Mouse (Mus musculus) lung, adult 18-20 months (tissue): ENCODE measurements at regions not wholly inside any gene's neighbourhood (a gene's known extent, or its start where the extent isn't known, plus 50 kb on each side); places are given as distances from the start of the nearest gene placed in this dataset.

Source experiments
- DNase-seq, 2 experiments: peaks; one replicate each; pipeline ENCODE4 v3.0.0; 2022; ENCODE audit warnings: mixed read lengths in 2 of 2

DNA sequence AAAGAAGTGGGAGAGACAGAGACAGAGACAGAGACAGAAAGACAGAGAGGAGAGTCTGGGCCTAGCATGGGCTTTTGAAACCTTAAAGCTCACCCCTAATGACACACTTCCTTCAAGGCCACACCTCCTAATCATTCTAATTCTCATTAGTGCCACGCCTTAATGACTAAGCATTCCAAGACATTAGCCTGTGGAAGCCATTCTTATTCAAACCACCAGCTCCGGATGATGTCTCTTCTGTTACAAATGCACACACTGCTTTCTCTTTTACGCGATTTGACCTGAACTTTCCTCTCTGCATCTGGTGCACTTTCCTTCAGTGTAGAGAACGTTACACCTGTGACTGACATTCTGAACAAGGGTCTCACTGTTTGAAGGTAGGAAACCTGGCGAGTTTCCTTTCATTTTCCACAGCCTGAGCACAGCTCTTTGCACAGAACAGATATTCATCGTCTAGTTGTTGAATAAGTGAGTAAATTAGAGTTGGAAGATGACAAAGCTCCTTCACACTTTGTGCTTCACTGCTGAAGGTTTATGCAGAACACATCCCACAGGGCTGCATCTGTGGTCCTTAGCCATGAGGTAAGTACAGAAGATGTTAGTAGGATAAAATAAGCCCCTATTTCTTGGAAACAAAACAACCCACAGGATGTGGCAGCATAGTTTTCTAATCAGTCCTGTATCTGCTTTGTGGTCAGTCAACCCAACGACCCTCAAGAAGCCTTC, 116.8 kb downstream of the Faxc start:
- no peak for DNase-seq

DNA sequence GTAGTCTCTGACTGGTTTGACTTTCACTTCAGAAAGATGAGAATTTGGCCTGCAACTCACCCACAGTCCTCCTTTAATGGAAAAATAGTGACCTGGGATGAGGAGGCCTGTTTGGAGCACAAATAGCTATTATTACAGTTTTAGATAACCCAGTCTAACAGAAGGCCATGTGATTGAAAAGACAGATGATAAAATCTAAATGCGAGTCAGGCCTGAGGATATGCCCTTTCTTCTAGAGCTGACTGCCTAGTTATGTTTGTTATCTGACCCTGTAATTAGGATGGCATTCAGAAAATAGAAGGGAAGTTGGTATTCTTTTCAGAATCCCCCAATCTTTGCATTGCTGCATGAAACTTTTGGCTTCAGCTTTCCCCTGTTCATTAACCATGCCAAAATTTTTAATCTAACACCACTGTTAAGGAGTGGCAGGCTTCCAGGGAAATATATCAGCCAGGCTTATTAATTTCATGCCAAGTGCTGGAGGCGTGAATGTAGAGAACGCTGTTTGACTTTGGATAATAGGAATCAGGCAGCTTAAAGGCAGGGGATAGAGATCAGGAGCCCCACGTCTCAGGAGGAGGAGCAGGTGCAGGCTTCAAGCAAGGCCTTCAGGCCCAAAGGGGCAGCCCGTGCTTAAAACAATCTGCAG, 135.8 kb downstream of the Faxc start:
- DNase-seq, result no peak

DNA sequence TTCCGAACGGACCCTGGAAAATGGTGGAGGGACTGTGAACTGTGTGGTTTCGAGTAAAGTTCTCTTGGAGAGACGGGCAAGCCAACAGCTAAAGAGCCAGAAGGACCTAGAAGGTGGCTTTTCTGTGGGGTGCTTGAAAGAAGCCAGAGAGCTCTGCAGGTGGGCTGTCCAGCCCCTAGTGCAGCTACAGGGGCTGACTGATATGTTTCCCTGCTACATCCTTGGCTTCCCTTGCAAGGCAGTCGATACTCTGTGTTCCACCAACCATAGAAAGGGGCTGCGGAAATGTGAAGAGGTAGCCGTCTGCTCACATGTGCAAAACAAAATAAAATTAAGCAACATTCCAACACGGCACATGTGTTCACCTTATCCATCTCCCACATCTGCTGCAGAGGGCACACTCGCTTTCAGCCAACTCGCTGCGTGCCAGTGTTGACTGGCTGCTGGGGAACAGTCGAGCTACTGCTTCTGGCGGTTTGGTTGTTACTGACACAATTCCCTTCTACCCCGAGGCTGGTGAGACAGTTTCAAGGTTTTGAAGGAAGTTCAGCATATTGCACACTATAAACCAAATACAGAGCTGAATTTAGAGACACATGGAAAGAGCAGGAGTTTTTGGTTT, 136.7 kb downstream of the Faxc start:
- no peak for DNase-seq

DNA sequence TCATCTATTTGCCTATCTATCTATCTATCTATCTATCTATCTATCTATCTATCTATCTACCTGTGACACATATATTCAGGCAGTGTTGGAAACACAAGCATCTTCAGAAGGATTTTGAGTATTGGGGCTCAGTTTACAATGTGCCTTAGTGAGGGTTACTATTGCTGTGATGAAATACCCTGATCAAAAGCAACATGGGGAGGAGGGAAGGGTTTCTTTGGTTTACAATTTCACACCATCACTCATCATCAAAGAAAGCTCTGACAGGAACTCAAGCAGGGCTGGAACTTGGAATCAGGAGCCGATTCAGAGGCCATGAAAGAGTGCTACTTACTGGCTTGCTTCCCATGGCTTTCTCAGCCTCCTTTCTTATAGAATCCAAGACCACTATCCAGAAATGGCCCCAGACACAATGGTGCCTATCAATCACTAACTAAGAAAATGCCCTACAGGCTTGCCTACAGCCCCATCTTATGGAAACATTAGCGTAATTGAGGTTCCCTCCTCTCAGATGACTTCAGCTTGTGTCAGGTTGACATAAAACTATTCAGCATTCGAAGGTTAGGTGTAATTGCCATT, 157.2 kb downstream of the Faxc start:
- no peak for DNase-seq

DNA sequence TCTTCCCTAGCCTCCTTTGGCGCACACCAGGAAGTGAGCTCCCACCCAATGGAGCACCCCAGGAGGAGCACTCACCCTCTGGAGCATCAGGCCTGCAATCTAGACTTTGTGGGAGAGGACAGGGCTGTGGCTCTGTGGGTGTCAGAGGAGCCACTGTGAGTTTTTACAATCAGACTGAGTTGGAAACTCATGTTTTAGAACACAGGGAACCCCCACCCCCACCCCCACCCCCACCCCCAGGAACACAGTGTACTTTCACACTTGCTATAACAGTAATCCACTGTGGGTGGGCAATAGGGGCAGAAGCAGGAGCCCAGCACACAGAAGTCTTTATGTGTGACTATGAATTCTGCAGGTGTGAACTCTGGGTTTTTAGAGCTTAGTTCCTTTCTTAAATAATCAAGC, 158.5 kb downstream of the Faxc start:
- DNase-seq, result no peak

DNA sequence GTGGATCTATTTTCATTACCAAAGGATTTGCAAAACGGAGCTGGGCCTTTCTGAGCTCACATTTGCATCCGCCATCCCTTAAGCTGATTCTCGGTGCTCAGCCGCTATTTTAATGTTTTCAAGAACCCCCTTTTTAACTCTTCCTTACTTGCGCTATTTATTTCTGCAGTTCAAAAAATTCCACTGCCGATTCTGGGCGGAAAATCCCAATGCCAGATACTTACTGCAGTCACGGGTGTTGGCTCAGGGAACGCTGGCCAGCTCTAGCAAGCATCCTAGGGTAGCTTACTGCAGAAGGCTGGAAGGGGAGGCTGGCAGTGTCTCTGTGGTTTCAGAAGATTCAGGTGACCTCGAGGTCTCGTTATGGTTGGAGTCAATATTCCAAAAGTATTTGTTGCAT, 159.4 kb downstream of the Faxc start:
- DNase-seq, result no peak

DNA sequence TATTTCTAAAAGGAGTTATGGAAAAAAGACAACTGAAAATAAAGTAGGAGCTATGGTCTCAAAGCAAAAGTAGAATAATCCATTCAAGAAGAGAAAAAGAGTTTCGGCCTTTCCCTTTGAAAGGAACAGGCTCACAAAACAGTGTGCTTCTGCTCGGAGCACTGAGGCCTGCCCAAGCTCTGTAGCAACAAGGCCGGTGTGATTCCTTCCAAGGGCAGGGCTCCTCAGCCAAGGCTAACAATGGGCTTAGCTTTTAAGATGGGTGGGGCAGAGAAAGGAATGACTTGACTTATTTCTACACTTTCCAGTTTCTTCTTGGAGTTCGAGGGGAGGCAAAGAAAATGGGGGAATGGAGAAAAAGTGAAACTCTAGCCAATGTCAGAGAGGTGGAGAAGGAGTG, 161.4 kb downstream of the Faxc start:
- no peak for DNase-seq

DNA sequence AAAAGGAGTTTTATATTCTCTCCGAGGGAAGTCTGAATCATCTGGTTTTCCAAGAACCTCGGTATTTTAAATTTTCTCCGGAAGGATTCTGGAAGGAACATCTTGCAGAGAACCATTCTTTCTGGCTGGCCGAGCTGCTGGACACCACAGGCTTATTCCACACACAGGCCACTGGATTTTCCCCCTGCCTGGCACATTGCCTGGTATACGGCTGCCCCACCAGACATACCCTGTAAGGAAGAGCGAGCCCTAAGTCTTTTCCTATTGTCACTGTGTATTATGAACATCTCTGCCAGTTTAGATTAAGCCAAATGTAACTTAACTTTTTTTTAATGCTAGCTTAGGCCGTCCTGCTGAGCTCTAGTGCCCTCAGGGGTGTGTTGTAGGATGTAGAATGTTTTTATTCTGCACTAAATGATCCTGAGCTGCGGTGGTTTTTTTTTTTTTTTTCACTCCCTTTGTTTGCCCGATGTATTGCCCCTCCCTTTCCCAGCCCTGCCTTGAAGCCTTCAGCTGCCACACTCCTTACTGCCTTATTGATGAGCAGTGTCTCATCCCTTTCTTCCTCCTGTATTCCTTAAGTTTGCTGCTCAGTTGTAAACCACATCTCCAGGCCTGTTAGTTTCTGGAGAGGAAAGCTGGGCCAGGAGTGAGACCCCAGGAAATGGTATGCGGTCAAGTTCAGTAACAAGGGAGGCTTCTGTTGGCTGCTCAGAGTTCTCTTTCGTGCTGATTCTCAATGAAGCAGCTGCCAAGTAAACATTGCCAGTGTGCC, 164.3 kb downstream of the Faxc start:
- DNase-seq, result no peak

DNA sequence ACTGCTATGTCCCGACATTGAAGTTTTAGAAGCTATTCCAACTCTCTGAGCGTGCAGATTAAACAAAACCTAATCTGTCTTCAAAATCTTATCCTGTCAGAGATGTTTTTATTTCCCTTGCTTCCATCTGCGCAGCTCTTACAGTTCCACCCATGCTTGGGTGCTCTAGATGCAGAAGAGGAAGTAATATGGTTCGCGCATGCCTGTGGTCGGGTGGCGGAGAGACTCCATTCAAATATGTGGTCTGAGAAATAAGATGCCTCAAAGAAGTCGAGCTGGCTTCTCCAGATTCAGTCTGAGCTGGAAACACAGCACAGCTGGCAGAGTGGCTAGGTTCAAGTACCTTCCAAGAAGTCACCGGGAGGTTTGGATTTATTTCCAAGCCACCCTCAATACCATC, 167.5 kb downstream of the Faxc start:
- no peak for DNase-seq

DNA sequence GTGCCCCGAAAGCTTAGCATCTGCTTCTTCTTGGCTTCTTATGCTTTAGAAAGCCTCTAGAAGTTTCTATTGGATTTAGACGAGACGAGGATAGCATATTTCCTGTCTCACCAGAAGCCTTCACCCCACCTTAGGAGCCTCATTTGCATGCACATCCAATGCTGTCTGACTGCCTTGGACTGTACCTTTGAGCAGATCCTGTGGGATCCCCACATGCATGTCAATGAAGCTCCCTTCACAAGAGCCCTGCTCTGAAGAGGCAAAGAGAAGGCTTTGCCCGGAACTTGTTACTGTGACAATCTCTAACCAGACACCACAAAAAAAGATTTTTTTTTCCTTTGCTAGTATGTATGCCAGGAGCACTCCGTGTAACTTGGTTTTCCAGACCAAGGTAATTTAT, 171.3 kb downstream of the Faxc start:
- DNase-seq, result no peak

DNA sequence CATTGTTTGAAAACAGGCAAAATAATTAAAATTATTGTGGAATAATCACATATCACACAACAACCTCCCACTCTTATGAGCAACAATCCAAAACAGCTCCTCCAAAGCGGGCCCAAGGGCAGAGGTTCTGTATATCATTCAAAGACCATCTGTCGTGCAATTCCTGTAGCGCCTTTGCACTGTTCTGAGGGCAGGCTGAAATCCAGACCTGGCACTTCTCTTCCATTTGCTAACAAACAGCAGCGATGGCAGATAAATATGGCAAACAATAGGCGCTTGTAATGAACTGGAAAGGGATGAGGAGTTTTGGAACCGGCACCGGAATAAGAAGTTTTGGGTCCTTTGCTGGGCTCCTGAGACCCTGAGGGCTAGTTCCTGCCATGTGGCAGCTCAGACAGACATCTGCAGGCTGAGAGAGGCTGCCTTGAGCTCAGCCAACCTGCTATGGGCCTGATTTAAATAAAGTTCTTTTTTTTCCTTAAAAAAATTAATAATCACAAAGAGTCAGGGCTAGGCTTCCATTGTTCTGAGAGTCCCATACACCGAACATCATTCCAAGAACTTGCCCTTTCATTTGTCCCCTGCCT, 172.0 kb downstream of the Faxc start:
- no peak for DNase-seq

DNA sequence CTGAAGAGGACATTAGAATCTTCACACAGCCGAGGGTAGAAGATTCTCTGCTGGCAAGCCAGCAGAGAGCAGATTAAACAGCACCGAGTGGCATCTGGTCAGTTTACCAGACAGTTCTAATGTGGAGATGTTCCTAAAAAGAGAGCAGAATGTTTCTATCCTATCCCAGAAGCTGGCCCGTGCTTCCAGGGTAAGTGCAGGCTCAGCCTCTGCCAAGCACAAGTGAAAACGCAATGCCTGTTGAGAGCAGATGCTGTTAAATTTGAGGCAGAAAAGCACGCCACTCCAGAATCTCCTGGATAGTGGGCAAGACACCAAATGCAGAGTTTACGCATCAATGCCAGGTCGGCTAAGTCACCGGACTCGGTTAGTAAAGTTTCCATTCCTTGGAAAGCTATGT, 175.8 kb downstream of the Faxc start:
- no peak for DNase-seq

DNA sequence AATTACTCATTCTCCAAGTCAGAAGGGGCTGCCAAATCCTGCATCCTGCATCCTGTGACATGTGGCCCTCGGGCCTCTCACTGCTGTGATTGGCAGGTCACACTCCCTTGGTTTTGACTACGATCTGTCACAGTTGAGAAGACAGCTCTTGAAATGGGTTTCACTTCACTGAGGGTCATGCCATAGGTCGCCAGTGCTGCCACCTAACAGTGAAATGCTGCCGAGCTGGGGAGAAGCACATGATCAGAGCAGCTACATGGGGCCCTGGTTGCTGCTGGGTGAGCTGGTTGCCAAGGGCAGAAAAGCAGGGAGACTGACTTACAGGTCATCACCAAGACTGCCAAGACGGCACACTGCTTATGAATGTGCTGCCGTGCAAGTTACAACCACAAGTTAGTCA, 178.3 kb downstream of the Faxc start:
- no peak for DNase-seq

DNA sequence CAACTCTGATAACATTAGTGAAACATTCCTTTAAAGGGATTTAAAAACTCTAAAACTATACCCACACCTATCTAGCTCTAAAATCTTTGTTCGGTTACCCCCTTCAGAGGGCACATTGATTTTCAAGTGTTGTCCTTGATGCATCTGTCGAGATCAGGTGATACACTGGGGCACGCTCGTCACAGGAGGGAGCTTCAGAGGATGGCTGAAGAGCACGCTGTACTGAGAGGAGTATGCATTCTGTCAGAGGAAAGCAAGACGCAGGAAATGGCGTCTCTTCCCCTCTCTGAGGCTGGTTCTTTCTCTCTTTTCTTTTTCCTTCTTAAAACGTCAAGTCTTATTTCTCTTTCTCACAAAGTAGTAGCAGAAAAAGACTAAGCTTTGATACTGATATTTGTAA, 179.3 kb downstream of the Faxc start:
- no peak for DNase-seq

DNA sequence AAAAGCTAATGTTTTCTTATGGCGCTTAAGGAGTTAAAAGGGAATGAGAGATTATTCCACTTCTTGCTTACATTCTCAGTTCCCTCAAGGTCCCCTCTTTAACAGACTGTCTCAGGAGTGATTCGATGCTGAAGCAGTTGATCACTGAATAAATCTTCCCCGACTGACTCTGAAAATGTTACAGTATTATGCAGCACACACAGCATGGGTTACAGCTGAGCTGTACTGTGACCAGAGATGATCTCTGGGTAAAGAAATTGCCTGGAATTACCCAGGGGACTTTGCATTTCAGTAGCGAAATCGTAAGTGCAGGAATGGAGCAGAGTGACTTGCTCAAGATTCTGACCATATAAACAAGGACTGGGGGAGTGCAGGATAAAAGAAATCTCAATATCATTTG, 181.1 kb downstream of the Faxc start:
- DNase-seq, result no peak

DNA sequence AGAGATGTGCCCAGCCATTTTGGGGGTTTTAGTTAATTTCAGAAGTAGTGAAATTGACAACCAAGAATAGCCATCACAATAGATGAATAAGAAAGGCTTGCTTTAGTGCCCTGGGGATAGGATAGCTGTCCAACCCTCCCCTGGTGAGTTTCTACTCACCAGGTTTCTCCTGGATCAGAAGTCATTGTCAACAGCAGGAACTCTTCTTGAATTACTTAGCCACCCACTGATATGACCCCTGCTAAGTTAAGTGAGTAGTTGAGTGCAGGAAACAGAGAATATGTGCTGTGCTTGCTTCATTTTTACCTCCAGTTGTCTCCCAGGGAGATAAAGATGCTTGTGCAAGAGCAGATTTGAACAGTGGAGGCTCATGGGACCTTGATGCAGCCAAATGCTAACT, 183.3 kb downstream of the Faxc start:
- no peak for DNase-seq

DNA sequence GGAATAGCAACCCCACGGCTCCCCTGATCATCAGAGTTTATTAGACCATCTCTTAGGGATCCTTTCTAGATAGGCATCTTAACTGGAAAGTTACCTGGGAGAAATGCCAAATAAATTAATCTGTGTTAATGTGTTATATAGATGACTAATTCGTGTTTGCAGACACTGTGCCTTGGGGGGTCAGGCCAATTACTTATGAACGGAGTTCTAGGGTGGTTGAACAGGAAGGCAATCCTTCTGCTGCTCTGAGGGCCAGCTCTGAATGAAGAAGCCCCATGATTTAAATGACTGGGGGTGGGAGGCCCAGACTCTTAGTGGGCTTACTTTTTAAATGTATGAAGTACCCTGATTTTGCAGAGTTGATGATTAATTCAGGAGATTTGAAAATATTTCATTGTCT, 188.7 kb downstream of the Faxc start:
- DNase-seq, result no peak

DNA sequence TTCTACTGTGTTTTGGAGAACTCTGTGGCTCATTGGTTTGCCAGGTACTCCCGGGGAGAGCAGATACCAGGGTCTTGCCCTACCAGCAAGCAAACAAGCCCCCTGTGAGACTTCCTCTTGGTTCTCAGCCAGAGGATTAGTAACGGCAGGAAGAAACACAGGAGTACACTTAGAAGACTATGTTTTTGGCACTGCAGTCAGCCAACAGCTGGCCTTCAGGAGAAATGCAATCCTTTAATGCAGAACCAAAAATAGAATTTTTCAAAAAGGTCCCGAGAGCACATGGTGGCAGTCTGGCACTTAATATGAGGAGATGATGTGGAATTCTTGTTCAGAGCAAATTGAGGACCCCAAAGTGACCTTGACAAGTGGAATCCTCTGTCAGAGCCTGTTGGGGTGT, 189.8 kb downstream of the Faxc start:
- no peak for DNase-seq

DNA sequence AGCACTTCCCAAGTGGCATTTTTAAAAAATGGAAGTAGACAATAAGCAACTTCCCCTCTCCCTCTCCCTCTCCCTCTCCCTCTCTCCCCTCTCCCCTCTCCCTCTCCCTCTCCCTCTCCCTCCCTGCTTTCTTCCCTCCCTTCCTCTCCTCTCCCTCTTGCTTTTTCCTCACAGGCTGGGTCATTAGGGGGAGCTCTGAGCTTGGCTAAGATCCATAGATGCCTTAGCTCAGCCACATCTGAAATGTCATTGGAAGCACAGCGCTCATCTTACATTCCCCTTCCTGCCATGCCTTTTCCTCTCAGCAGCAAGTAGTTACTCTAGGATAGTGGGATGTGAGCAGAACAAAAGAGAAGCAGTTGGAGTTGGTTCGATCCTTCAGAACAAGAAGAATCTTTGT, 190.3 kb downstream of the Faxc start:
- no peak for DNase-seq

DNA sequence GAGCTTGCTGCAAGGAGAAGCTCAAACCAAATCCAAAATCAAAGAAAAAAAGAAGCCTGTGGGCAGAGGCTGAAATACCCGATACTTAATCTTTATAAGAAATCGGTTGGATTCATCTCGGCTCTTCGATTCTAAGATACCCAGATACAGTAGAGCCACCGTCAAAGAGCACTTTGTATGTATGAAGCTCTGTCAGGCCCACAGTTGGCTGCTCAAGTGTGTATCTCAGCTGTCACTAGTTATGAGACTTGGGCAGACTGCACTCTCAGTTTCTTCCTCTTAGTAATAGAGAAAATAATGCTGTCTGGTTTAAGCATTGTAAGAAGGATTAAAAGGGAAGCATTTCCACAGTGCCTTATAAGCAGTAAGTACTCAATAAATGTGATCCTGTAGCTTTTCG, 193.7 kb downstream of the Faxc start:
- no peak for DNase-seq

DNA sequence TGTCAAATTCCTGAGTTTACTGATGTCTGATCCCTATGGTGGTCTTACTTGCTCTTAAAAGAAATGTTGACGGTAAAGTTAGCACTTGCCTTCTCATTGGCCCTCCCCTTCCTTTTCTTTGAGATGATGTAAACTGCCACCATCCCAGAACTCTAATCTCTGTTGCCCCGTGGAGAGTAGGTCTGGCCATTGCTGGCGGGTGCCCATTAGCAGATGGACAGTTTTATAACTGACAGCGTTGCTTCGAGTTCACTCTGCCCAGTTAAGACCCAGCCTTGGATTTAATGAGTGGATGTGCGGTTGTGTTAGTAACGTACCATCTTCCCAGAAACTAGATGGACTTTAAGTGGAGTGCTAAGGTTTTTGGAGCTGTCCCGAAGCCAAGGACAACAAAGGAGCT, 199.4 kb downstream of the Faxc start:
- DNase-seq, result no peak

DNA sequence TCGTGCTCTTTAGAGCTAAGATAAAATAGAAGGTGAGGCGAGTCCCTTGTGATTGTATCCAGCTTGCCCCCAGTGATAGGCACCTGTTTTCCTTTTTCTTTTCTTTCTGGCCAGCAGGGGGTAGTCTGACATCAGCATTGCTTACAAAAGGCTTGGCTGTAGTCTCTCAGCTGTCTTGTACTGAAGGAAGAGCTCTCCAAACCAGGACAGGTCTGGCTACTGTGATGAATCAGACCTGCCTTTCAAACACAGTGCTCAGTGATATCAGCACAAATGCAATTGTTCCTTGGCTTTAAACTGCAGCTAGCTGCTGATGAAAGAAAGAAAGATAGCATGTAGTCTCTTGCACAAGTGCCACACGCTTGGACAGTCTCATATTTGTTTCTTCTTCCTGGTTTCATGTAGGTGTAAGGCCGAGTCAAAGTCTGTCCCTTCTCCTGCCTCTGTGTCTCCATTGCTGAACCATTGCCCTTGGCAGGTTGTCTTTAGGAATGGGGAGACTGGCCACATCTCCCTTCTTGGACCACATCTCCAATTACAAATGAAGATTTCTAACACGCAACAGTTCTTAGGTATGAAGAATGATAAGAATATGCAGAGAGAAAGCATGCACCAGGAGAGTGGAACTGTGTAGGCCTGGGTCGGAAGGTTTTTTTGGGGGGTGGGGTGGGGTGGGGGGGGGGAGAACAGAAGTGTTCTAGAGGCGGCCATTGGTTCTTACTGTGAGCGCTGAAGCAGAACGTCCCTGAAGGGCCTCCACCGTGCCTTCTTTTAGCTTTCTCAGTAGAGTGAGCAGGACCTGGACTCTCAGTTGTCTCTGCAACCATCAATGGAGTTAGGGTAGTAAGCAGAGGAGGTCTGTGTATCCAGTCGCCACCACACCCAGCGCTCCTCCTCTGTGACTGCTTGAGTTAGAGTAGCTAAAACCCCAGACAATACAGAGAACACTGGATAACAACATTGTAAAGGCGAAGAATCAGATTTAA, 200.9 kb downstream of the Faxc start:
- peak in 1 of 2 experiments; percentile 10 for DNase-seq
